In genomic region chr6:120263608-120264007, GRCm38 (mm10) we compare ENCODE assay signal across 26 mouse cellular contexts. TPM values are rescaled to one million over a fixed set of nuclear protein-coding genes. Genes with fewer than 3 reads are reported as not detected.
A peak's percentile ranks its signal among the peaks of the same experiment; 100 is the strongest.
DNase-seq lines count a peak whose midpoint lies in the region.
"Had no signal": no experiment of that assay in that cellular context is flagged by ENCODE, and none has a peak within 500 bp of the region (broad histone marks: within the 10 kb centered on the region; RNA-seq: fewer than 3 reads in every experiment).

No protein-coding gene starts in this region.

- intact Hi-C loops in heart, postnatal 36 days (cut with DNase I) = no loop called here

- peak; percentile 86 for DNase-seq in heart, adult 11 months
- no peak for DNase-seq in heart, postnatal 36 days
- DNase-seq in kidney, adult 9 months = peak; percentile 79
- DNase-seq in kidney, postnatal 10 days = peak; percentile 33
- DNase-seq in ovary, postnatal 14 days (ENCODE audit: low spot score) = no peak
- no peak for DNase-seq in urinary bladder, postnatal 25 days (ENCODE audit: low spot score)
- no peak for DNase-seq in layer of hippocampus, postnatal 14 days (ENCODE audit: low spot score in 2 of 2)
- DNase-seq: adrenal gland, postnatal 14 days; cerebellum, adult 11-12 months; cerebellum, adult 9-11 months; embryo, embryonic 11 days; gastrocnemius, adult 2 months; gastrocnemius, postnatal 36 days; heart, postnatal 14 days; lung, embryonic 14.5 days; right cerebral cortex, adult 18-20 months; right cerebral cortex, postnatal 4 days had no signal

RNA-seq across cellular contexts. Expression of gene D330020A13Rik, which starts 30.6 kb away (rescaled TPM):
- total RNA-seq in heart, postnatal 36 days (2021) = not detected
- not detected for total RNA-seq in layer of hippocampus, postnatal 14 days (2021)
- total RNA-seq: adrenal gland, postnatal 14 days; CH12.LX; G1E; gastrocnemius, adult 2 months; gastrocnemius, postnatal 36 days; heart, adult 8-10 months; heart, postnatal 14 days; layer of hippocampus, adult 18-20 months; layer of hippocampus, postnatal 10 days; left cerebral cortex, adult 2 months; liver, adult 2 months; megakaryocyte progenitor cell, adult 5-6 weeks; neutrophil, adult 5-6 weeks had no signal

RNA-seq across cellular contexts. Expression of gene B4galnt3, which starts 30.8 kb away (rescaled TPM):
- total RNA-seq in heart, postnatal 36 days (2021) = under 1 TPM; 0.27 to 0.39 TPM
- under 1 TPM; 0.81 to 0.88 TPM for total RNA-seq in layer of hippocampus, postnatal 14 days (2021)
- total RNA-seq: G1E; neutrophil, adult 5-6 weeks had no signal

Comparison
In these comparisons a context has a peak if more than half of its experiments do, and no peak if none do; other contexts are left out.
1. DNase-seq: peak in heart, adult 11 months (single experiment), kidney, adult 9 months (single experiment) and kidney, postnatal 10 days (single experiment); none in heart, postnatal 36 days (0 of 2), ovary, postnatal 14 days (single experiment), urinary bladder, postnatal 25 days (single experiment) and layer of hippocampus, postnatal 14 days (0 of 2).